Mouse (Mus musculus) limb, embryonic 14.5 days (tissue): Measurements from ENCODE around the gene Ptpn13. TPM values are rescaled to one million over a fixed set of nuclear protein-coding genes. Genes with fewer than 3 reads are reported as not detected.

Source experiments
- ATAC-seq: fragments of 200-750 bp; cut with Nextera tagmentation; 2 replicates; pipeline ENCODE4 v1.8.0; 2017; ENCODE audit warnings: low read depth, moderate number of reproducible peaks, moderate TSS enrichment; ENCODE audit not compliant: low FRiP score
- DNase-seq: peaks from one replicate; pipeline ENCODE4 v3.0.0-alpha.2; 2015; ENCODE audit warnings: low spot score
- H3K27ac ChIP-seq: fragments of 300-500 bp; sonication (generic); replicated peaks from 2 replicates; pipeline ENCODE4 v1.5.1; 2014; ENCODE audit warnings: low read depth, mild to moderate bottlenecking, low read length, moderate library complexity, mixed read lengths
- H3K27me3 ChIP-seq: fragments of 300-500 bp; sonication (generic); 2 replicates; pipeline ENCODE4 v1.6.1; 2014; ENCODE audit warnings: low read length, mixed read lengths; ENCODE audit not compliant: control insufficient read depth, insufficient read depth
- H3K36me3 ChIP-seq: fragments of 300-500 bp; sonication (generic); 2 replicates; pipeline ENCODE4 v1.6.1; 2014; ENCODE audit warnings: mild to moderate bottlenecking, low read length, moderate library complexity, mixed read lengths; ENCODE audit not compliant: control insufficient read depth, insufficient read depth
- H3K4me1 ChIP-seq: fragments of 300-500 bp; sonication (generic); 2 replicates; pipeline ENCODE4 v1.6.1; 2014; ENCODE audit warnings: antibody characterized with exemption, low read length, mixed read lengths; ENCODE audit not compliant: control insufficient read depth, insufficient read depth
- H3K4me2 ChIP-seq: fragments of 300-500 bp; sonication (generic); replicated peaks from 2 replicates; pipeline ENCODE4 v1.6.1; 2014; ENCODE audit warnings: low read depth, mild to moderate bottlenecking, low read length, moderate library complexity; ENCODE audit not compliant: severe bottlenecking
- H3K4me3 ChIP-seq: fragments of 300-500 bp; sonication (generic); replicated peaks from 2 replicates; pipeline ENCODE4 v1.5.1; 2014; ENCODE audit warnings: low read length
- H3K9ac ChIP-seq: fragments of 300-500 bp; sonication (generic); 2 replicates; pipeline ENCODE4 v1.6.1; 2014; ENCODE audit warnings: mild to moderate bottlenecking, low read depth, low read length, moderate library complexity; ENCODE audit not compliant: severe bottlenecking
- H3K9me3 ChIP-seq: fragments of 300-500 bp; sonication (generic); 2 replicates; pipeline ENCODE4 v1.6.1; 2016; ENCODE audit warnings: low read length; ENCODE audit not compliant: control insufficient read depth
- POLR2A ChIP-seq: fragments of 200-500 bp; IDR thresholded peaks from 2 replicates; pipeline ENCODE4 v1.8.0; 2012; ENCODE audit warnings: inconsistent platforms, mild to moderate bottlenecking, moderate library complexity, borderline replicate concordance; ENCODE audit not compliant: insufficient read depth, insufficient read length; ENCODE audit errors: extremely low read depth
- WGBS: fragments of 180-500 bp; shearing (Covaris S2); extraction: QIAGEN DNeasy Blood & Tissue Kit; methylation state at CpG from one replicate; pipeline ENCODE4 v1.1.7; 2014; 5-methylcytosine and 5-hydroxymethylcytosine counted together
- polyA plus RNA-seq, 2 experiments: library from polyadenylated mRNA; depleted of rRNA in 1 of 2; stranded (reverse) in 1 of 2; unstranded in 1 of 2; fragments of >200 nt; fragmentation: Nextera tagmentation in 1 of 2; extraction: Ambion mirVana in 1 of 2; gene quantifications; 2 replicates each; pipeline versions ENCODE4 v1.2.1 to v1.2.3; 2012 to 2014

Gene Ptpn13
- polyA plus RNA-seq, 2 experiments, result 23.7 to 25.8 TPM

- Histone ChIP-seq H3K36me3 (no peaks in the 10 kb centered on the region), H3K4me1 (0 out of 2 replicates have a peak, but pooled peaks cover 3% of the 10 kb centered on the region), H3K9me3 (no peaks in the 10 kb centered on the region), H3K4me2 (no peak overlapping the region), H3K27ac (no peak overlapping the region), H3K27me3 (no peaks in the 10 kb centered on the region), H3K4me3 (no peak overlapping the region), H3K9ac (no peak overlapping the region)
- ATAC-seq, result no peak
- WGBS, result 93% methylated on average over 1 of the region's 1 CpGs
- TF ChIP-seq POLR2A, result no peak
- no peak for DNase-seq
Observed at GRCm38 (mm10) chr5:103644167-103644566, 219.2 kb downstream of the Ptpn13 start.

- DNase-seq (no peak), ATAC-seq (no peak)
- H3K27ac ChIP-seq, result no peak overlapping the region
- H3K4me2 ChIP-seq, result no peak overlapping the region
- 0 out of 2 replicates have a peak, but pooled peaks cover 3% of the 10 kb centered on the region for H3K4me1 ChIP-seq
- no peak overlapping the region for H3K9ac ChIP-seq
- H3K4me3 ChIP-seq, result no peak overlapping the region
- H3K9me3 ChIP-seq, result no peaks in the 10 kb centered on the region
- WGBS, result 83% methylated on average over 3 of the region's 3 CpGs
- no peaks in the 10 kb centered on the region for H3K27me3 ChIP-seq
- H3K36me3 ChIP-seq, result no peaks in the 10 kb centered on the region
- TF ChIP-seq POLR2A, result no peak
Observed at GRCm38 (mm10) chr5:103647320-103647719, 222.3 kb downstream of the Ptpn13 start.

Other genes with a start within 250 kb of the Ptpn13 start
- gene Mapk10, start 213.9 kb upstream of the Ptpn13 start, polyA plus RNA-seq (2012; rRNA removed), result 0.60 and 0.92 TPM in 2 replicates
- 0.48 and 0.55 TPM in 2 replicates for gene Mapk10, start 213.9 kb upstream of the Ptpn13 start, polyA plus RNA-seq (2014; fragmentation: Nextera tagmentation; extraction: Ambion mirVana)
- 0.45 and 0.47 TPM in 2 replicates for gene Slc10a6, start 204.2 kb downstream of the Ptpn13 start, polyA plus RNA-seq (2012; rRNA removed)
- 0.82 and 0.89 TPM in 2 replicates for gene Slc10a6, start 204.2 kb downstream of the Ptpn13 start, polyA plus RNA-seq (2014; fragmentation: Nextera tagmentation; extraction: Ambion mirVana)
- 0.21 TPM in 1 of 2 replicates, not detected in the other for gene 1700016H13Rik, start 230.8 kb downstream of the Ptpn13 start, polyA plus RNA-seq (2012; rRNA removed)
- 0.14 and 0.22 TPM in 2 replicates for gene 1700016H13Rik, start 230.8 kb downstream of the Ptpn13 start, polyA plus RNA-seq (2014; fragmentation: Nextera tagmentation; extraction: Ambion mirVana)